Mouse (Mus musculus): ENCODE measurements around the gene Slc25a15. TPM values are rescaled to one million over a fixed set of nuclear protein-coding genes. Genes with fewer than 3 reads are reported as not detected.

Slc25a15 gene
- polyA plus RNA-seq, 1 experiment: 1.4 TPM

DNA sequence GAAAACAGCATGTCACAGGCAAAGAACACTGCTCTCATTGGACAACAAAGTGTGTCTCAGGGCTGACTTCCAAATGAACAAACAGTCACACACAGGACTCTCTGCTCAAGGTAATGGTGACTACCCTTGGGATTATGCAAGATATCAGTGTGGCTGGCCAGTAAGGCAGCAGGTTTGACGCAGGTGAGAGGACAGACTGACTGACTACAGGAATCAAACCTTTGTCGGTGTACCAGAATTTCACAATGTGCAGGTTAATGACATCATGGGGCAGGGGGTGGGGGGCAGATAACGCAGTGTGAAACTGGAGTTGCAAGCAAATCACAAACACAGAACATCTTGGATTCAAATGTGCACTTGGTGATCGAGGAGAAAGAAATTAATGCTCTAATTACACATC is 2.2 kb upstream of the Slc25a15 start:
- no peak for DNase-seq (ENCODE audit: low read depth in 1 of 2, low spot score in 2 of 2)
- TF ChIP-seq CTCF (IDR thresholded peaks at IDR 0.05; ENCODE audit: extremely low read depth, insufficient read depth, insufficient read length, insufficient replicate concordance) (no peak), POLR2A (IDR thresholded peaks at IDR 0.05; ENCODE audit: low read depth, low read length) (no peak)
- H3K27ac ChIP-seq (ENCODE audit: insufficient read depth, low read length): no peak overlapping the region

DNA sequence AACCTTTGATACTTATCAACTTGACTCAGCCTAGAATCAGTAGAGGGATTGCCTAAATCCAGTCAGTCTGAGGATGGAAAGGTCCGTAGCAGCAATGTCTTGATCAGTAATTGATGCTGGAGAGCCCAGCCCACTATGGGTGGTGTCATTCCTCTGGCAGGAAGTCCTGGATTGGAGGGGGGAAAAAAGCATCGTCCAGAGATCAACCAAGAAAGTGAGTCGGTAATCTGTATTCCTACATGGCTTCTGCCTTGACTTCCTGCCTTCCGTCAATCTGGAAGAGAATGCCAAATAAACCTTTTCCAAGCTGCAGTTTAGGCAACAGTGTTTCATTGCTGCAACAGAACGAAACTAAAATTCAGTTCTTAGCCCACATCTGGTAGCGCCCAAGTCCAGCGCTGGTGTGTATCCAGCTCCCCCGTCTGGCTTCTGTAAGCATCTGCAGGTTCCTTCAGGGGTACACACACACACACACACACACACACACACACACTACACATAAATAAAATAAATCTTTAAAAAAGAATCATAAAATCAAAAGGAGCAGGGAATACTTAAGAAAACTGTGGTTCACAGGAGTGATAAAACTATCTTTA is 986 bp upstream of the Slc25a15 start:
- TF ChIP-seq POLR2A (IDR thresholded peaks at IDR 0.05; ENCODE audit: low read depth, low read length) (no peak), CTCF (IDR thresholded peaks at IDR 0.05; ENCODE audit: extremely low read depth, insufficient read depth, insufficient read length, insufficient replicate concordance) (no peak)
- WGBS: 85% methylated on average over 8 of the region's 8 CpGs
- no peaks in the 10 kb centered on the region for H3K4me1 ChIP-seq (ENCODE audit: control insufficient read depth, insufficient read depth, insufficient read length)
- H3K27ac ChIP-seq (ENCODE audit: insufficient read depth, low read length): no peak overlapping the region
- DNase-seq (ENCODE audit: low read depth in 1 of 2, low spot score in 2 of 2): no peak
- H3K27me3 ChIP-seq (ENCODE audit: control insufficient read depth, insufficient read depth, low read length): no peaks in the 10 kb centered on the region
- no peak overlapping the region for H3K4me3 ChIP-seq (ENCODE audit: extremely low read depth, insufficient read depth, insufficient read length)
- H3K36me3 ChIP-seq (ENCODE audit: control insufficient read depth, insufficient read depth, low read length): no peaks in the 10 kb centered on the region; the same call in 1 of the 2 replicates

More for the DNA sequence above, 2.2 kb upstream of the Slc25a15 start:
- Histone ChIP-seq H3K27me3 (ENCODE audit: control insufficient read depth, insufficient read depth, low read length) (no peaks in the 10 kb centered on the region), H3K36me3 (ENCODE audit: control insufficient read depth, insufficient read depth, low read length) (no peaks in the 10 kb centered on the region), H3K4me1 (ENCODE audit: control insufficient read depth, insufficient read depth, insufficient read length) (no peaks in the 10 kb centered on the region), H3K4me3 (ENCODE audit: extremely low read depth, insufficient read depth, insufficient read length) (no peak overlapping the region)
- WGBS: 89% methylated on average over 4 of the region's 4 CpGs

- H3K36me3 ChIP-seq (ENCODE audit: control insufficient read depth, insufficient read depth, low read length): no peaks in the 10 kb centered on the region; the same call in 1 of the 2 replicates
- H3K27ac ChIP-seq (ENCODE audit: insufficient read depth, low read length): no peak overlapping the region
- no peak for DNase-seq (ENCODE audit: low read depth in 1 of 2, low spot score in 2 of 2)
- TF ChIP-seq CTCF (IDR thresholded peaks at IDR 0.05; ENCODE audit: extremely low read depth, insufficient read depth, insufficient read length, insufficient replicate concordance) (no peak), POLR2A (IDR thresholded peaks at IDR 0.05; ENCODE audit: low read depth, low read length) (no peak)
- no peaks in the 10 kb centered on the region for H3K27me3 ChIP-seq (ENCODE audit: control insufficient read depth, insufficient read depth, low read length)
- peak overlapping the region; percentile 75 for H3K4me3 ChIP-seq (ENCODE audit: extremely low read depth, insufficient read depth, insufficient read length)
- WGBS: 3% methylated on average over 13 of the region's 13 CpGs
- H3K4me1 ChIP-seq (ENCODE audit: control insufficient read depth, insufficient read depth, insufficient read length): no peaks in the 10 kb centered on the region
Observed at GRCm38 (mm10) chr8:22397811-22398141, 621 bp downstream of the Slc25a15 start.

DNA sequence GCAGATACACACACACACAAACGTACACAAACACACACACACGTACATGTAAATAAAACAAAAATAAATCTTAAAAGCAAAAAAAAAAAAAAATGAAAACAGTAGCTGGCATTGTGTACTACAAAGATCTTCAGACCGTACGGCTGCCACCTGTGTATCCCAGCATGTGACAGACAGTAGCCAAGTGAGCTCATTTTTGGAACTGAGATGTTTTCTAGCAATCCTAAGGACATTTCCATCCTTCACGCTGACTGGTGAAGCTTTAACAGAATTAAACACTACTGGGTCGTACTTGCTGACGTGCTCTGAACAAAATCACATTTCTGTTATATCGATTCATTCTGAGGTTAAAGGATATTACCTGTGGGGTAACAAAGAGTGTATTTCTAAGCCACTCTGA is 3.1 kb downstream of the Slc25a15 start:
- DNase-seq (ENCODE audit: low read depth in 1 of 2, low spot score in 2 of 2): no peak
- no peaks in the 10 kb centered on the region for H3K4me1 ChIP-seq (ENCODE audit: control insufficient read depth, insufficient read depth, insufficient read length)
- H3K4me3 ChIP-seq (ENCODE audit: extremely low read depth, insufficient read depth, insufficient read length): no peak overlapping the region
- WGBS: 99% methylated on average over 8 of the region's 8 CpGs
- H3K27ac ChIP-seq (ENCODE audit: insufficient read depth, low read length): no peak overlapping the region
- TF ChIP-seq CTCF (IDR thresholded peaks at IDR 0.05; ENCODE audit: extremely low read depth, insufficient read depth, insufficient read length, insufficient replicate concordance) (no peak), POLR2A (IDR thresholded peaks at IDR 0.05; ENCODE audit: low read depth, low read length) (no peak)
- no peaks in the 10 kb centered on the region; the same call in 1 of the 2 replicates for H3K36me3 ChIP-seq (ENCODE audit: control insufficient read depth, insufficient read depth, low read length)
- H3K27me3 ChIP-seq (ENCODE audit: control insufficient read depth, insufficient read depth, low read length): no peaks in the 10 kb centered on the region

- TF ChIP-seq CTCF (IDR thresholded peaks at IDR 0.05; ENCODE audit: extremely low read depth, insufficient read depth, insufficient read length, insufficient replicate concordance) (no peak), POLR2A (IDR thresholded peaks at IDR 0.05; ENCODE audit: low read depth, low read length) (no peak)
- DNase-seq (ENCODE audit: low read depth in 1 of 2, low spot score in 2 of 2): no peak
- Histone ChIP-seq H3K27me3 (ENCODE audit: control insufficient read depth, insufficient read depth, low read length) (no peaks in the 10 kb centered on the region), H3K36me3 (ENCODE audit: control insufficient read depth, insufficient read depth, low read length) (no peaks in the 10 kb centered on the region; the same call in 1 of the 2 replicates), H3K4me1 (ENCODE audit: control insufficient read depth, insufficient read depth, insufficient read length) (no peaks in the 10 kb centered on the region), H3K27ac (ENCODE audit: insufficient read depth, low read length) (no peak overlapping the region), H3K4me3 (ENCODE audit: extremely low read depth, insufficient read depth, insufficient read length) (no peak overlapping the region)
- WGBS: 92% methylated on average over 4 of the region's 4 CpGs
Observed at GRCm38 (mm10) chr8:22394471-22394870, 3.9 kb downstream of the Slc25a15 start.

- no peaks in the 10 kb centered on the region for H3K27me3 ChIP-seq (ENCODE audit: control insufficient read depth, insufficient read depth, low read length)
- no peak for DNase-seq (ENCODE audit: low read depth in 1 of 2, low spot score in 2 of 2)
- H3K4me1 ChIP-seq (ENCODE audit: control insufficient read depth, insufficient read depth, insufficient read length): no peaks in the 10 kb centered on the region
- no peaks in the 10 kb centered on the region; the same call in 1 of the 2 replicates for H3K36me3 ChIP-seq (ENCODE audit: control insufficient read depth, insufficient read depth, low read length)
- H3K4me3 ChIP-seq (ENCODE audit: extremely low read depth, insufficient read depth, insufficient read length): no peak overlapping the region
- no peak overlapping the region for H3K27ac ChIP-seq (ENCODE audit: insufficient read depth, low read length)
- TF ChIP-seq CTCF (IDR thresholded peaks at IDR 0.05; ENCODE audit: extremely low read depth, insufficient read depth, insufficient read length, insufficient replicate concordance) (no peak), POLR2A (IDR thresholded peaks at IDR 0.05; ENCODE audit: low read depth, low read length) (no peak)
- WGBS: 69% methylated on average over 8 of the region's 8 CpGs
Observed at GRCm38 (mm10) chr8:22390766-22391463, 7.5 kb downstream of the Slc25a15 start.

GRCm38 (mm10) chr8:22389874-22390273 is 8.5 kb downstream of the Slc25a15 start:
- Histone ChIP-seq H3K4me1 (ENCODE audit: control insufficient read depth, insufficient read depth, insufficient read length) (no peaks in the 10 kb centered on the region), H3K27ac (ENCODE audit: insufficient read depth, low read length) (no peak overlapping the region), H3K36me3 (ENCODE audit: control insufficient read depth, insufficient read depth, low read length) (no peaks in the 10 kb centered on the region; the same call in 1 of the 2 replicates), H3K4me3 (ENCODE audit: extremely low read depth, insufficient read depth, insufficient read length) (no peak overlapping the region), H3K27me3 (ENCODE audit: control insufficient read depth, insufficient read depth, low read length) (no peaks in the 10 kb centered on the region)
- WGBS: 82% methylated on average over 10 of the region's 10 CpGs
- TF ChIP-seq POLR2A (IDR thresholded peaks at IDR 0.05; ENCODE audit: low read depth, low read length) (no peak), CTCF (IDR thresholded peaks at IDR 0.05; ENCODE audit: extremely low read depth, insufficient read depth, insufficient read length, insufficient replicate concordance) (no peak)
- DNase-seq (ENCODE audit: low read depth in 1 of 2, low spot score in 2 of 2): no peak

Data from spleen, adult 2 months (tissue).